Mouse (Mus musculus): ENCODE data around the gene Gm3020.
"Not testable (repeated sequence)": the region's sequence is repeated elsewhere in the genome, so short reads cannot be mapped to it uniquely, and the experiment has no call there.

Gene Gm3020

DNA sequence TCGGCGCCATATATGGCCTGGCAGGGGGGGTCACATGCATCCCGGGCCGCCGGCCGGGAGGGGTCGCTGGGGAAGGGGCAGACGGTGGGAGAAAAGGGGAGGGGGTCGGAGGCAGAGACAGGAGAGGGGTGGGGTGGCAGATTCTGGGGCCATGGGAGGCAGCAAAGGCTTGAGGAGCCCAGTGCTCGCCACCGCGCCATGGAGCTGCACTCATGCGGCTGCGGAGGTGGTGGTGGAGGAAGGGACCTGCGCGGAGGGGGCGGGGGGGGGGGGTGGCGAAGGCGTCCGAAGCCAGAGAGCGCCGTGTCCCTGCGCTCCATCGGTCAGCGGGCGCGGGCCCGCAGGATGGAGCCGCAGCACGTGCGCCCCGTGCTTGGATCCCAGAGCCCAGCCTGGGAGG, at the start of gene Gm3020:
Gene Gm3020, plus strand, starts transcription at position 301 of the 400 bp plus-strand sequence.
- DNase-seq (ENCODE audit: low read depth, low spot score): not testable (repeated sequence)

DNA sequence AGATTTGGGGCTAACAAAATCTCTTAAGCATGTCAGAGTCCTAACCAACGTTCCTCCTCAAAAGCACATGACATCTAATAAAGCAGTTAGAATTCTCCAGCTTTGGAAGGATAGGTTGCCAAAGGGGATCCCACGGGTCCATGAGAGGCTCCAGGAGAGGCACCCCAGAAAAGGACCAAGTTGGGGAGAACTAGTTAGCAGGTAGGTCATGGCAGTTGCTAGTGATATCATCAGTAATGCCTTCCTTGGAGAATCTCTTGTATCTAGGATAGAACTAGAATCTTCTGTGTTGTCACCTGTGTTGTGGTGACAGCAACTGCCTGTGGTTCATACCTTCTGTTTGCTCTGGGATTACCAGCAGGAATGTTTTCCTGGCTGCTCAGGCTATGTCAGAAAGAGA, 17.6 kb upstream of the Gm3020 start, which contains the start of gene Gm3012:
Gene Gm3012, plus strand, starts transcription at position 301 of the 400 bp plus-strand sequence.
- not testable (repeated sequence) for DNase-seq (ENCODE audit: low read depth, low spot score)

DNA sequence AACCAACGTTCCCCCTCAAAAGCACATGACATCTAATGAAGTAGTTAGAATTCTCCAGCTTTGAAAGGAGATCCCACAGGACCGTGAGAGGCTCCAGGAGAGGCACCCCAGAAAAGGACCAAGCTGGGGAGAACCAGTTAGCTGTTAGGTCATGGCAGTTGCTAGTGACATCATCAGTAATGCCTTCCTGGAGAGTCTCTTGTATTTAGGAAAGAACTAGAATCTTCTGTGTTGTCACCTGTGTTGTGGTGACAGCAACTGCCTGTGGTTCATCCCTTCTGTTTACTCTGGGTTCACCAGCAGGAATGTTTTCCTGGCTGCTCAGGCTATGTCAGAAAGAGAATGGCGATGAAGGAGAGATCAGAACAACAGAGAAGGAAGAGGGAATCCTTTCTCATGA, 36.7 kb downstream of the Gm3020 start, which contains the start of gene Gm3043:
Gene Gm3043, plus strand, starts transcription at position 301 of the 400 bp plus-strand sequence.
- not testable (repeated sequence) for DNase-seq (ENCODE audit: low read depth, low spot score)
